Mouse (Mus musculus) liver (tissue): Measurements from ENCODE around the gene Itgal.
A peak's percentile ranks its signal among the peaks of the same experiment; 100 is the strongest.
"Not testable (repeated sequence)": the region's sequence is repeated elsewhere in the genome, so short reads cannot be mapped to it uniquely, and the experiment has no call there.

Experiments
- DNase-seq: peaks from one replicate; pipeline ENCODE4 v3.0.0-alpha.2; 2020; ENCODE audit warnings: mixed read lengths

Gene Itgal

DNA sequence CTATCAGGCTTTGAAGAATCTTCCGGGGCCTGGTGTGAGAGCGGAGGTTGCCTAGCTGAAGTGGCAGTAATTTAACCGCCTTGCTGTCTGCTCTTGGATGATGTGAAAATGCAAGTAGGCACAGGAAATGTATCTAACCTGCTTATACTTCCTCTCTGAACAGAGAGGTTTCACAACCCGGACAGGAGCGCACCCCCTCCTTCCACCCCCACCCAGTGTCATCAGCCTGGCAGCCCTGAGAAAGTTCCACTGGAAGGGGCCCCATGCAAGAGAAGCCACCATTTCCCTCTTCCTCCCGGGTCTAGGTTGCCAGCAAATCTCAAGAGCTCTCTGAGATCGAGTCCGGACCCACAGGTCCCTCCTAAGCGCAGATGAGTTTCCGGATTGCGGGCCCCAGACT is at the start of gene Itgal:
Gene Itgal (plus strand): TSS at position 163 of the 400 bp plus-strand sequence.
- DNase-seq = peak; percentile 36

GRCm38 (mm10) chr7:127250511-127250910 is 45.5 kb upstream of the Itgal start:
- DNase-seq = not testable (repeated sequence)

GRCm38 (mm10) chr7:127252414-127252813 is 43.6 kb upstream of the Itgal start:
- DNase-seq = peak; percentile 37

GRCm38 (mm10) chr7:127253341-127253740 is 42.7 kb upstream of the Itgal start:
- no peak for DNase-seq

DNA sequence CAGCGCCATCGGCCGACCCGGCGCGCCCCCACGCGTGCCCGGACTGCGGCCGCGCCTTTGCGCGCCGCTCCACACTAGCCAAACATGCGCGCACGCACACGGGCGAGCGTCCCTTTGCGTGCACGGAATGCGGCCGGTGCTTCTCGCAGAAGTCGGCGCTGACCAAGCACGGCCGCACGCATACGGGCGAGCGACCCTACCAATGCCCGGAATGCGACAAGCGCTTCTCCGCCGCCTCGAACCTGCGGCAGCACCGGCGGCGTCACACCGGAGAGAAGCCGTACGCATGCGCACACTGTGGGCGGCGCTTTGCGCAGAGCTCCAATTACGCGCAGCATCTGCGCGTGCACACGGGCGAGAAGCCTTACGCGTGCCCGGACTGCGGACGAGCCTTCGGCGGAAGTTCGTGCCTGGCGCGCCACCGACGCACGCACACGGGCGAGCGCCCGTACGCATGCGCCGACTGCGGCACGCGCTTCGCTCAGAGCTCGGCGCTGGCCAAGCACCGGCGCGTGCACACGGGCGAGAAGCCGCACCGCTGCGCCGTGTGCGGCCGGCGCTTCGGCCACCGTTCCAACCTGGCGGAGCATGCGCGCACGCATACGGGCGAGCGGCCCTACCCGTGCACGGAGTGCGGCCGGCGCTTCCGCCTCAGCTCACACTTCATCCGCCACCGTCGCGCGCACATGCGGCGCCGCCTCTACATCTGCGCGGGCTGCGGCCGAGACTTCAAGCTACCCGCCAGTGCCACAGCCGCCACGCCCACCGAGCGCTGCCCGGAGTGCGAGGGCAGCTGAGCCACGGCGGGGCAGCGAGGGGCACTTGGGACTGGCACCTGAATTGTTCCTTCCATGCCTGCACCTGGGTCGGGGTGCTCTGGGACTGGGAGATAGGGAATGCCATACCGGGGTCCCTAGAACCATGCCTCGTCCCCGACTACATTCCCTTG is 42.0 kb upstream of the Itgal start:
- peak; percentile 96 for DNase-seq

GRCm38 (mm10) chr7:127255008-127255407 is 41.1 kb upstream of the Itgal start:
- DNase-seq = no peak

DNA sequence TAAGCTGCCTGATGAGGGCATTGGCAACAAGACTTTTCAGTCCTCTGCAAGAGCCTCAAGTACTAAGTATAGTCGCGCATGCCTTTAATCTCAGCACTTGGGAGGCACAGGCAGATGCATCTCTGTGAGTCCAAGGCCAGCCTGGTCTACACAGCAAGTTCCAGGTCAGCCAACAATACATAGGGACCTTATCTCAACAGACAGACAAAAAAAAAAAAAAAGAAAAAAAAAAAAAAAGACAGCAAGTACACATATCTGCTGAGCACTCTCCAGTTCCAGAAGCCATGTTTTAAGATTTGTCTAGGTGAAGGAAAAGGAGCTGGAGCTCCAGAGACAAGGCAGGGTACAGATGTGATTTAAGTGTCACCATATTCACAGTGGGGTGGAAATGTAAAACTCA is 40.1 kb upstream of the Itgal start:
- no peak for DNase-seq

GRCm38 (mm10) chr7:127256518-127256917 is 39.5 kb upstream of the Itgal start:
- DNase-seq = no peak

DNA sequence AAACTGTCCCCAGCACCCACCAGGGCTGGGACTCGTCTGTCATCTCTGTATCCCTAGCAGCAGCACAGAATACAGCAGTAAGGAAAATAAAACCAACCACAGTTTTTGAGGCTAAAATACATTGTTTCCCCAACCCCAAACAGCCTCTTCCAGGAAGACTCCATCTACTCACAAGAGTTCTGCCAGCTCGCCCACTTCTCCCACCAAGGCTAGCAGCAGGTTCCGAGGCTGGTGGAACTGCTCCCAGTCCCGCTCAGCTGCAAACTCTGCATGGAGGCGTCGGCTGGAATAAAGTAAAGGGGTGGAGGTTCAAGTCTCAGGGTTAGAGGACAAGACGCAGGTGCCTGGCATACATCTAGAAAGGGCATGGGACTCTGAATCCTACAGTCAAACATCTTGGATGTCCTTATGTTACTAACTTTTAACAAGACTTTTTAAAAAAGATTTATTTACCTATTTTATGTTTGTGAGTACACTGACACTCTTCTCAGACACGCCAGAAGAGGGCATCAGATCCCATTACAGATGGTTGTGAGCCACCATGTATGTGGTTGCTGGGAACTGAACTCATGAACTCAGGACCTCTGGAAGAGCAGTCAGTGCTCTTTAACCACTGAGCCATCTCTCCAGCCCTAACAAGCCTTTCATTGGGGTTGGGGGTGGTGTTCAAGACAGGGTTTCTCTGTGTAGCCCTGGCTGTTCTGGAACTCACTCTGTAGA is 36.7 kb upstream of the Itgal start:
- no peak for DNase-seq

DNA sequence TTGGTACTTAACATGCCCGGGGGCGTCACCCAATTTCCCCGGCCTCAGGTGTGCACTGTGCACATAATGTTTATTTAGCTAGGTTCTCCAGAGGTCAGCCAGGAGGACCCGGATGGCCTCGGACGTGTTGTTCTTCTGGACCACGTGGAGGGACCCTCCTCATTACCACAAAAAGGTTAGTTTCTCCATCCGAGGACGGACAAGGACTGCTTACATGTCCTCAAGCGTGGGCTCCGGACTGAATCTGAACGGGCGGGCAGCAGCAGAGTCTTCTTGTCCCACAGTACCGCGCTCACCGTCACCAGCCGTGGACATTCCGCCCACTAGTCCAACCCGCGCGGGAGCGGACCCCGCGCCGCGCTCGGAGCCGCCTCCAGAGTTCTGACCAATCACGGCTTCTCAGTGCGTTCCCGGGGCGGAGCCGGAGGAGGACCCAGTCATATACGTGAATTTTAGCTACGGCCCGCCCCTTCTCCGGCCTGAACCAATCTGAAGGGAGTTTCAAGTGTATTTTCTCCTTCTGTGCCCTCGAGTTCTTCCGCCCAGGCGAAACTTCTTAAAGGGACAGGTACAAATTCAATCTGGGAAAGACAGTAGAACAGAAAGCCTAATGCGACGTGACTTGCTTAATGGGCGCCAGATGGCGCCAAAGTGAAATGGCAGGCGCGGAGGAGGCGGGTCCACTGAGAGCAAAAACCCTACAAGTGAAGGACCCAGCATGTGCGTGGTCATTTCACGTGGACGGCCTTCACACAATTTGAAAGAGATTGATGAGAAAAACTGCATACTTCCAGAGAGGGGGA is 35.5 kb upstream of the Itgal start, which contains the start of gene Dctpp1:
Gene Dctpp1 (minus strand): TSS at position 401 of the 803 bp plus-strand sequence.
- DNase-seq = peak; percentile 98

DNA sequence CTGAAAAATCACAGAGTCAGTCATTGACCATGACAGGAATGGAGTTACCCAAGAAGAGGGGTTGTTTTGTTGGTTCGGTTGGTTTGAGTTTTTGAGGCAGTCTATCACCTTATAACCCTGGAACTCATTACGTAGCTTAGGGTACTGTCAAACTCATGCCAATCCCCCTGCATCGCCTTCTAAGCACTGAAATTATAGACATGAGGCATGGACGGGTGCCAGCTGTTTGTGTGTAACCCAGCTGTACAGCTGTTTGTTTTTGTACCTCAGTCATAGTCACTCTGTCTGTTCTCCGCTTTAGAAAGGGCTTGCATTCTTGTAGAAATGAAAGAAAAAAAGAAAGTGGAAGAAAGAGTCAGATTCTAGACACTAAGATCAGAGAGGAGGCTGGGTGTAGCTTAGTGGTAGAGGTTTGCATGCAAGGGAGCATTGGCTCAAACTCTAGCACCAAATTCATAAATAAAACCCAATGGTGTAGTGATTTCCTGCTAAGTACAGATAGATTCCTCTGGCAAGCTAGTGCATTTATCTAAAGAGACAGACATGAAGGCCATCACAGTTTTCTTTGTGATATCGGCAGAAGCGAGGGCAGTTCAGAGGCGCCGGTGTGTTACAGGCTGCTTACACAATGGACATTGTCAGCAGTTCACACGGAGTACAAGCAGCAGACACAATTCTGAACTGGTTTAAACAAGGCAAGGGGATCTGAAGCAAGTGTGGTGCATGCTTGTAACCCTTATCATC is 33.7 kb upstream of the Itgal start:
- no peak for DNase-seq

DNA sequence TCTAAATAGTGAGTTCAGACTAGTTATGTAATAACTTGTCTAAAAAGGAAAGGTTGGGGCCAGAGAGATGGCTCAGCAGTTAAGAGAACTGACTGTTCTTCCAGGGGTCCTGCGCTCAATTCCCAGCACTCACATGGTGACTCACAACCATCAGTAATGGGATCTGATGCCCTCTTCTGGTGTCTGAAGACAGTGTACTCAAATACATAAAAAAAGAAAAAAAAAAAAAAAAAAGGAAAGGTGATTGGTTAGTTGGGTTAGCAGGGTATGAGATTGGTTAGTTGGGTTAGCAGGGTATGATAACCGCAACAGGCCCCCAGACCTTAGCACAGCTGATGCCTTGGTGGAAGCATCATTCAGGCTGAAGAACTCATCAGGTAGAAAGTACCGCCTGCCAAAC is 32.5 kb upstream of the Itgal start:
- DNase-seq = no peak

DNA sequence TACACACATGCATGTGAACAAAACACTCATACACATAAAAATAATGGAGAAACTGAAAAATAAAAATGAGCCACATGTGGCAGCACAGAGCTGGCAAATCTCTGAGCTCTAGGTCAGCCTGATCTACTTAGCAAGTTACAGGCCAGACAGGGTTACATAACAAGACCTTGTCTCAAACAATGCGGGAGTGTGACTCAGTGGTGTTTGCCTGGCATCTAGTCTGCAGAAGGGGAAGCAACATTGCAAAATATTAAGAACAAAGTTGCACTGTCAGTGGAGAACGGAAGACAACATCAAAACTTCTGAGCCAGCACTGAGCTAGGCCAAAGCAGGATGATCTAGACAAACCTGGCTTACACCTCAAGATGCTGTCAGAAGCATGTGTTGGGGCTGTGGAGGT is 25.8 kb upstream of the Itgal start:
- no peak for DNase-seq

- no peak for DNase-seq
Observed at GRCm38 (mm10) chr7:127270666-127271065, 25.4 kb upstream of the Itgal start.

- DNase-seq = no peak
Observed at GRCm38 (mm10) chr7:127271093-127271492, 25.0 kb upstream of the Itgal start.

DNA sequence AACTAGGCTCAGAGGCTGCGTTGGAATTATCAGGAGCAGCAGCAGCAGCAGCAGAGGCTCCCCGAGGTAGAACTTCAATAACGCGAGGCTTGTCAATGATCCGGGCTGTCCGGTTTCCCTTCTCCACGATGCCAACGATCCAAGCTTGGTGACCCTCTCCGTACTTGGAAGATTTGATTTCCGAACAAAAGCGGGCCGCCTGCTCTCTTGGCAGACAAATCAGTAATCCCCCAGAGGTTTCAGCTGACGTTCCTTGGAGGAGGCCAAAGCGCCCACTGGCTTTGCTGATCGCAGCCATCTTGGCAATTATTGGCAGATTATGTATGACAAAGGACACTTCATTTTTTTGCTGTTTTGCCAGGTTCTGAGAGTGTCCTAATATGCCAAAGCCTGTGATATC is 23.5 kb upstream of the Itgal start:
- no peak for DNase-seq

DNA sequence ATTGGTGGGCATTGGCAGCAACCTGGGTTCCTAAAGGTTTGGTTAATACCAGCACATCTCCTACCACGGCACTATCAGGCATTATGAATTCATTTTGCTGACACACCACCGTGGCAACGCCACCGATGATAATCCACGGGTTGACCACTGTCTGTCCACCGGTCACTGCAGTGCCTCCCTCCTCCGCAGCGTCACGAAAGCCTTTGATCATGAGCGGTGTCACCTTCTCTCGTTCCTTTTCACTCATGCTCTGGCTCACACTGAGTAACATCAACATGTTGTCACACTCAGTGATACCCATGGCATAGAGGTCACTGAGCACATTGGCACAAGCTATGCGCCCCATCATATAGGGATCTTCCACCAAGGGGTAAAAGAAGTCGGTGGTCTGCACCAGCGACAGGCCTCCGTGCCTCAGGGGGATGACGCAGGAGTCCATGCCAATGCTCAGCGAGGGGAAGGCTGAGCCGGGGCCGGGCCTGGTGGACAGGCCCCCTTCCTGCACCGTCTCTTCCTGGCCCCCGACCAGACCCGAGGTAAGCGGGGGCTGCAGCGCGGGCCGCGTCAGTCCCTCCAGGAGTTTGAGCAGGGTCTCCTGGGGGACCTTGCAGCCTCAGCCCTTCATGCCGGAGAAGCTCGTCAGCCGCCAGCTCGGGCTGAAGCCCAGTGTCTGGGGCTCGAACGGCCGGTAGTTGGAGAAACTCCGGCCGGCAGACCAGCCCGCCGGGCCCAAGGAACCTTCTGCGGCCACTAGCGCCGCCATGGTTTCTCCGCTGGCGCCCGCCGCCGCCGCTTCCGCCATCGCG is 22.7 kb upstream of the Itgal start:
- DNase-seq = no peak

DNA sequence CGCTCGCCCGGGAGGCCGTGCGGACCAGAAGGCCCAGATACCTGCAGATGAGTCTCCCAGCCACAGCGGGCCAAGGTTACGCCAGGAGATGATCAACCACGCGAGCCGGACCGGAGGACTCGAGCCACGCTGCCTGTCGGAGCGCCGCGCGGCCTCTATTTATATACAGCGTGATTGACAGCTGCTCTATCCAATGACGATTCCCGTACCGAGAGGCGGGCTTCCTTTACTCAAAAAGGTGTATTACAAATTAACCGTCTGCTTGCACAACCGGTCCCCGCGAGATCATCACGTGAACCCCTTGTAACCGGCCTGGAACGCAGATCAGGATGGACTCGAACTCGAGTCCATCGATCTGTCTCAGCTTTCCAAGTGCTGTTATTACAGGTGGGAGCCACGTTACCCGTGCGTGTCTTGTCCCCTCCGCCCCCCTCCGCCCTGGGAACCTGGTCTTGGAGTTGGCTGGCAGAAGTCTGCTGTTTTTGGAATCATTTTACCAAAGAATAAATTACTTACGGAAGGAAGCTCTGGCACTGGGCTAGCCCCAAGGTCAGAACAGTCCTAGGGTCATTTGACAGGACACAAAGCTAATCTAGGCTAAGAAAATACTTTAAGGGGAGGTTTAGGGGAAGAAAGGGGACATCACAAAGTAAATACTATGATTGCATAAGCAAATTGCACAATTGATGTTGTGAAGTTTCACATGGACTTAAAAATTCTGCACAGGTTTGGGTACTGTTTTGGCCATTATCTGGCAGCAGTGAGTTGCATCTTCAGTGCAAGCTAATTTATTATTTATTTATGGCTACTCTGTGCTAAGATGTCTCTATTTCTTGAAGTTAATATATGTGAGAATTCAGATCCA is 21.9 kb upstream of the Itgal start, which contains the start of gene Sephs2:
Gene Sephs2 (minus strand): TSS at position 131 of the 865 bp plus-strand sequence.
- DNase-seq = peak; percentile 94

DNA sequence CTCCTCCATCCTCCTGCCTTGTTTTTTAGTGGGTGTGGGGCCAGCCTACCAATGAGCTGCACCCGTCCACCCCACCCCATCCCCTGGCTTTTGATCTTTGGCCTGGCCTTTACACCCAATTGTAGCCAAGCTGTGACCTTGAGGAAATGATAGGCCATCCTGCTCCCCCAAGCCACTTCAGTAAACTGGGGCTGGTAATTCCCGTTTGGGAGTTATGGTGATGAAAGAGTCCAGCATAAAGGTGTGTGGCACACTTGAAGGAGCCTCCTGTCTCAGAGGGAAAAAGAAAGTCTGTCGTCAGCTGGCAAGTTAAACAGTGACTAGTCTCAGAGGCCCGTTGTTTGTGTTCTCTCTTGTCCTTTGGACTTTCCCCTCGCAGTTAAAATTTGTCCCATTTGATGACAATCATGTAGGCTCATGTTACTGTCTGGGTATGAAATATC is 19.5 kb upstream of the Itgal start:
- DNase-seq = no peak

GRCm38 (mm10) chr7:127278311-127278710 is 17.7 kb upstream of the Itgal start:
- DNase-seq = peak; percentile 61
